Mouse (Mus musculus) hindbrain, postnatal 0 days (tissue): ENCODE results near the gene 2010111I01Rik. TPM values are rescaled to one million over a fixed set of nuclear protein-coding genes. Genes with fewer than 3 reads are reported as not detected.

ENCODE experiments used
- ATAC-seq: fragments of 200-750 bp; cut with Nextera tagmentation; 2 replicates; pipeline ENCODE4 v1.8.0; 2017; ENCODE audit warnings: mild to moderate bottlenecking, moderate TSS enrichment, moderate library complexity
- DNase-seq: peaks from one replicate; pipeline ENCODE4 v3.0.0-alpha.2; 2015; ENCODE audit warnings: low spot score
- H3K27ac ChIP-seq: fragments of 300-500 bp; sonication (generic); 2 replicates; pipeline ENCODE4 v1.5.1; 2014; ENCODE audit warnings: mild to moderate bottlenecking
- H3K27me3 ChIP-seq: fragments of 300-500 bp; sonication (generic); 2 replicates; pipeline ENCODE4 v1.6.1; 2014; ENCODE audit warnings: low read length, mixed read lengths; ENCODE audit not compliant: insufficient read depth
- H3K36me3 ChIP-seq: fragments of 300-500 bp; sonication (generic); 2 replicates; pipeline ENCODE4 v1.6.1; 2014; ENCODE audit warnings: low read length, mixed read lengths; ENCODE audit not compliant: insufficient read depth
- H3K4me1 ChIP-seq: fragments of 300-500 bp; sonication (generic); 2 replicates; pipeline ENCODE4 v1.6.1; 2014; ENCODE audit warnings: antibody characterized with exemption, low read length, mixed read lengths; ENCODE audit not compliant: insufficient read depth
- H3K4me2 ChIP-seq: fragments of 300-500 bp; sonication (generic); 2 replicates; pipeline ENCODE4 v1.6.1; 2014; ENCODE audit warnings: low read depth, mild to moderate bottlenecking, low read length, moderate library complexity, mixed read lengths
- H3K4me3 ChIP-seq: fragments of 300-500 bp; sonication (generic); 2 replicates; pipeline ENCODE4 v1.5.1; 2014; ENCODE audit warnings: low read length
- H3K9ac ChIP-seq: fragments of 300-500 bp; sonication (generic); replicated peaks from 2 replicates; pipeline ENCODE4 v1.6.1; 2014; ENCODE audit warnings: mild to moderate bottlenecking, low read length, moderate library complexity, mixed read lengths
- H3K9me3 ChIP-seq: fragments of 300-500 bp; sonication (generic); 2 replicates; pipeline ENCODE4 v1.6.1; 2016; ENCODE audit warnings: low read length, mixed read lengths
- CTCF ChIP-seq: IDR thresholded peaks from 2 replicates; pipeline ENCODE4 v1.5.1; 2016; ENCODE audit warnings: antibody characterized with exemption, control low read depth, low read depth
- WGBS: fragments of 180-500 bp; shearing (Covaris S2); extraction: QIAGEN DNeasy Blood & Tissue Kit; methylation state at CpG from one replicate; pipeline ENCODE4 v1.1.7; 2014; 5-methylcytosine and 5-hydroxymethylcytosine counted together
- polyA plus RNA-seq: library from polyadenylated mRNA; unstranded; fragments of >200 nt; fragmentation: Nextera tagmentation; extraction: Ambion mirVana; gene quantifications from 2 replicates; pipeline ENCODE4 v1.2.1, GENCODE M21; 2015
- total RNA-seq: library from RNA; depleted of rRNA; stranded (reverse); fragments of >200 nt; gene quantifications from 2 replicates; pipeline ENCODE4 v1.2.3, GENCODE M21; 2014

2010111I01Rik gene
- total and polyA plus RNA-seq, 2 experiments from 2014 or later = 15.9 to 29.8 TPM

DNA sequence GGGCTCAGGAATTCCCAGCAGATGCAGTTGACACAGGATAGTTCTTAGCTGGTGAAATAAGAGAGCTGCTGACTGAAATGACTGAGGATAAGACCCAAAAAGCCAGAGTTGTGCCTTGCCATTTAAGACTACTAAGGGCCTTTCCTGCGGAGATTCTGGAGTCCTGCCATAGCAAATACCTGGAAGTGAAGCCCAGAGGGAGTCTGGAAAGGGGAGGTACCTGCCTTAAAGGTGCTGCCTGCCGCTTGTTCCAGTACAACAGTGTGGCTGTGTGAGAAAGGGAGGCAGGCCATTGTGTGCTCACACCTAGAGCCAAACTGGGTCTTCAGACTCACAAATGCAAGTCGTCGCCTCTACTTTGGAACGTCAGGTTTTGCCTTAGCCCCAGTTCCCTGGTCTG, 305.5 kb downstream of the 2010111I01Rik start:
- Histone ChIP-seq H3K9me3 (no peaks in the 10 kb centered on the region), H3K4me2 (no peak overlapping the region), H3K27ac (no peak overlapping the region), H3K9ac (no peak overlapping the region), H3K4me1 (0 out of 2 replicates have a peak, but pooled peaks cover 5% of the 10 kb centered on the region), H3K4me3 (no peak overlapping the region), H3K27me3 (no peaks in the 10 kb centered on the region; the same call in 1 of the 2 replicates), H3K36me3 (no peaks in the 10 kb centered on the region)
- ATAC-seq = no peak
- TF ChIP-seq CTCF = no peak
- WGBS = 58% methylated on average over 5 of the region's 5 CpGs
- no peak for DNase-seq

DNA sequence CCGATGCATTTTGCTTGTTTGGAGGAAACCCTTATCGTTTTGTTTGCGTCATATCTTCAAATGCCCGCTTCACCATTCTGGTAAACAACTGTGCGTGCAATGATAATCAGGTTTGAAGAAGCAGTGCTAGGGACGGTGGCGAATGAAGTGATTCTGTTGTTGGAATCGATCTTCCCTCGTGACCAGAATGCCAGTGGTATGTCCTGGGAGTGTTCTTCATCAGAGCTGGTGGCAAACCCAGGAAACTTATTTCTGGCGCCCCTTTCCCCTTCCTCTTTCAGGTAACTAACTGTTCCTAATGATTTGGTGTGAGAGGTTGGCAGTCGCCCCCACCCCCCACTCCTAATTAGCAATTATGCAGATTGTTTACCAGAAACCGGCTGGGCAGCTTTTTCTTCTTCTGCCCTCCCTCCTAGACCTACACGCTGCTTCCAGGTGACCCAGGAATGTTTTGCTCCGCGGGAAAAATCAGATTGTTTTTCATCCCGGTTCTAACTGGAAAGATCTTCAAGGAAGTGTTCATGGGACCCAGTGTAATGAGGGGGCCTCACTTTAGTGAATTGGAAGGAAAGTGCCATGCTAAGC, 307.4 kb downstream of the 2010111I01Rik start:
- no peak for TF ChIP-seq CTCF
- DNase-seq (no peak), ATAC-seq (0 out of 2 replicates have a peak, but pooled peaks have one; percentile 18)
- Histone ChIP-seq H3K27ac (peak overlapping the region; percentile 26; the same call in 1 of the 2 replicates), H3K4me1 (0 out of 2 replicates have a peak, but pooled peaks cover 5% of the 10 kb centered on the region), H3K36me3 (no peaks in the 10 kb centered on the region), H3K4me3 (peak overlapping the region; percentile 42), H3K9ac (peak overlapping the region; percentile 46; the same call in 1 of the 2 replicates), H3K9me3 (no peaks in the 10 kb centered on the region), H3K27me3 (no peaks in the 10 kb centered on the region; the same call in 1 of the 2 replicates), H3K4me2 (peak overlapping the region; percentile 70)
- whole genome bisulfite sequencing = 17% methylated on average over 16 of the region's 16 CpGs

- 7% methylated on average over 27 of the region's 27 CpGs for WGBS
- Histone ChIP-seq H3K27ac (peak overlapping the region; percentile 26; the same call in 1 of the 2 replicates), H3K27me3 (no peaks in the 10 kb centered on the region; the same call in 1 of the 2 replicates), H3K9me3 (no peaks in the 10 kb centered on the region), H3K9ac (peak overlapping the region; percentile 46; the same call in 1 of the 2 replicates), H3K4me1 (0 out of 2 replicates have a peak, but pooled peaks cover 5% of the 10 kb centered on the region), H3K4me2 (peak overlapping the region; percentile 70), H3K4me3 (peak overlapping the region; percentile 42), H3K36me3 (no peaks in the 10 kb centered on the region)
- DNase-seq (peak; percentile 21), ATAC-seq (peak; percentile 82)
- TF ChIP-seq CTCF = no peak
These were observed 308.0 kb downstream of the 2010111I01Rik start for GRCm38 (mm10) chr13:63272602-63273229.

DNA sequence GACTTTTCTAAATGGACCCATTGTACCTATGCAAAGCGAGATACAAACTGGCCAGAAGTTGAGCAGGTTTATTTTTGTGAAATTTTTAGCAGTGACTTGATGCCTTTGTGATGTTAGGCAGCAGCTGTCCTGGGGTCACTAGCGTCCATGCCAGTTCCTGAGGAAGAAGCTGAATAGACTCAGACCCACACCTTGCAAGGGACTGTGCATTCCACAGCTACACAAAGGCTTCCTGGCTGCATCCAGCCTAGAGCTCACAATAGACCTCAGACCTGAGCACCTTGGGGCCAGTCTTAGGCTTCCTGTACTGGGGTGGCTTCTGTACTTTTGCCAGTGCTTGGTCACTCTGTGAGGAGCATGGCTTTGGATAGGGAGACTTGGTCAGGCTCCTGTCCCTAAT, 309.2 kb downstream of the 2010111I01Rik start:
- Histone ChIP-seq H3K4me1 (0 out of 2 replicates have a peak, but pooled peaks cover 5% of the 10 kb centered on the region), H3K4me3 (no peak overlapping the region), H3K4me2 (peak overlapping the region; percentile 14; the same call in 1 of the 2 replicates), H3K27me3 (no peaks in the 10 kb centered on the region), H3K9ac (no peak overlapping the region), H3K27ac (no peak overlapping the region), H3K9me3 (no peaks in the 10 kb centered on the region), H3K36me3 (no peaks in the 10 kb centered on the region)
- WGBS = 58% methylated on average over 2 of the region's 2 CpGs
- ATAC-seq (no peak), DNase-seq (no peak)
- TF ChIP-seq CTCF = no peak

- 79% methylated on average over 10 of the region's 10 CpGs for WGBS
- H3K36me3 ChIP-seq = no peaks in the 10 kb centered on the region
- H3K4me3 ChIP-seq = no peak overlapping the region
- no peak overlapping the region for H3K27ac ChIP-seq
- ATAC-seq (no peak), DNase-seq (no peak)
- H3K4me2 ChIP-seq = no peak overlapping the region
- no peak overlapping the region for H3K9ac ChIP-seq
- H3K27me3 ChIP-seq = no peaks in the 10 kb centered on the region
- 0 out of 2 replicates have a peak, but pooled peaks cover 5% of the 10 kb centered on the region for H3K4me1 ChIP-seq
- TF ChIP-seq CTCF = no peak
- no peaks in the 10 kb centered on the region for H3K9me3 ChIP-seq
These were observed 309.9 kb downstream of the 2010111I01Rik start for GRCm38 (mm10) chr13:63274488-63275166.

DNA sequence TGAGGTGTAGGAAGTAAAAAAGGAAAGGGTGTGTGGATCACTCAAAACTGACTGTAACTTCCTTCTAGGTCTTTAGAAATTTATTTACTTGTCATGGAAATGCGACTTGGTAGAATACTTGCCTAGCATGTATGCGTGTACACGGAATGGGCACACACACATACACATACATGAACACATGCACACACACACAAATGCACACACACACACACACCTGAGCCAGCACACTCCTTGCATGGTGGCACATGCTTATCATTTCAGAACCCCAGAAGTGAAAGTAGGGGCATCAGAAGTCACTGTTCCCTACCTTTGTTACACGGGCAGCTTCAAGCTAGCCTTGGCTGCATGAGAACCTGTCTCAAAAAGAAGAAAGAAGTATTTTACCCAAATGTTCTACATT, 311.7 kb downstream of the 2010111I01Rik start:
- Histone ChIP-seq H3K27ac (no peak overlapping the region), H3K9me3 (no peaks in the 10 kb centered on the region), H3K4me2 (no peak overlapping the region), H3K27me3 (no peaks in the 10 kb centered on the region), H3K9ac (no peak overlapping the region), H3K36me3 (no peaks in the 10 kb centered on the region), H3K4me1 (0 out of 2 replicates have a peak, but pooled peaks cover 8% of the 10 kb centered on the region), H3K4me3 (no peak overlapping the region)
- 96% methylated on average over 4 of the region's 4 CpGs for WGBS
- DNase-seq = no peak
- no peak for TF ChIP-seq CTCF
- no peak for ATAC-seq
